ENCODE assay signal across 7 mouse cellular contexts in the genomic region with DNA sequence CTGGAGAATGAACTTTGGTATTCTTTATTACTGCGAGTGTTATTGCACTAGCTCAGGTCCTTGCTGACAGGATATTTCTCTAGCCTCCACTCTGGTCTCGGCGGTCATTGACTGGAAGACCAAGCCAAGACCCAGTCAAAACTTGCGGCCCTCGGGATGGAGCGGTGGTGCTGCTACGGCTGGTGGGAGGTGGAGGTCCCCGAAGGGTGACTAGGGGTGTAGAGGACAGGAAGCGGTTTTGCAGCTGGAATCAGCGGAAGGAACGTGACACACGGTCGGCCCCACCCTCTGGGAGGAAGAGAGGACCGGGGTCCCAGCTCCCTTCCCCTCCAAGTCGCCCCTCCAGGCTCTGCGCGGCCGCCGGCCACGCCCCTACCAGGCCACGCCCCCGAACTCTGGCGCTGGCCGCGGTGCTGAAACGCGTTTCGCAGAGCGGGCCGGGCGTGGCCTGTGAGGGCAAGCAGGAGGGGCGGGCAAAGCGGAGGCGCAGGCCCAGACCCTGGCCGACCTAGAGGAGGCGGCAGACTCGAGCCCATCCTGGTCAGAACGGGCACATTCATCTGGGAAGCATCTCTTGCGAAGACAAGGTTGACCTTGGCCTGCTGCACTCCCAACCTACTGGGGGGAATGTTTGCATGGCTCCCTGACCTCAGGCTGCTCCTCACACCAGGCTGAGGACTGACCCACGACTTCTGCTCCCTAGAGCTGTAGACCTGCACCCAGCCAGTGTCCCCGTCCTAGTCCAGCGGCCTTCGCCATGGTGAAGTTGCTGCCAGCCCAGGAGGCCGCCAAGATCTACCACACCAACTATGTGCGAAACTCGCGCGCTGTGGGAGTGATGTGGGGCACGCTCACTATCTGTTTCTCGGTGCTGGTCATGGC. TPM values are rescaled to one million over a fixed set of nuclear protein-coding genes. Genes with fewer than 3 reads are reported as not detected.
A peak's percentile ranks its signal among the peaks of the same experiment; 100 is the strongest.
DNase-seq lines count a peak whose midpoint lies in the region; ATAC-seq lines count a peak whose summit lies in the region.

A gene (plus strand): TSS at position 398 of the 882 bp plus-strand sequence.

- peak within 1 kb of the TSS; percentile 53; the same call in 1 of the 2 replicates for H3K9ac ChIP-seq in midbrain, embryonic 14.5 days (replicated peaks; ENCODE audit: low read length)

- no peaks in the 10 kb centered on the region for H3K36me3 ChIP-seq in midbrain, embryonic 14.5 days (ENCODE audit: control insufficient read depth, insufficient read depth, low read length)

- H3K9me3 ChIP-seq in midbrain, embryonic 14.5 days (ENCODE audit: control insufficient read depth, low read length) = no peaks in the 10 kb centered on the region

- H3K4me2 ChIP-seq in midbrain, embryonic 14.5 days (ENCODE audit: low read length) = peak within 1 kb of the TSS; percentile 67

- WGBS in midbrain, embryonic 14.5 days = 16% methylated on average over 49 of the region's 50 CpGs

- H3K4me1 ChIP-seq in midbrain, embryonic 14.5 days (ENCODE audit: control insufficient read depth, insufficient read depth, low read length) = peaks cover 9% of the 10 kb centered on the region

- ATAC-seq in midbrain, embryonic 14.5 days (ENCODE audit: low FRiP score, low TSS enrichment) = peak; percentile 62; the same call in 1 of the 2 replicates

- peak within 1 kb of the TSS; percentile 39 for H3K4me3 ChIP-seq in midbrain, embryonic 14.5 days (replicated peaks; ENCODE audit: low read depth, low read length)

- H3K27ac ChIP-seq in midbrain, embryonic 14.5 days (replicated peaks; ENCODE audit: low read depth, low read length) = no peak within 1 kb of the TSS

- H3K27me3 ChIP-seq in midbrain, embryonic 14.5 days (ENCODE audit: control insufficient read depth, insufficient read depth, low read length) = no peaks in the 10 kb centered on the region

- intact Hi-C loops in gastrocnemius, postnatal 14 days (cut with DNase I; ENCODE audit: low total_unique reads) = no loop called here

- peak; percentile 64 for DNase-seq in CD4-positive helper T cell, adult 2 months (ENCODE audit: low read depth, low spot score)
- DNase-seq in CD8-positive naive resting alpha-beta T cell, adult 2 months (ENCODE audit: low read depth in 2 of 2, low spot score in 2 of 2) = peak; percentile 26 to 41
- peak; percentile 7 for DNase-seq in cerebellum, adult 8-10 months
- DNase-seq in gastrocnemius, postnatal 14 days = peak; percentile 46
- DNase-seq in kidney, postnatal 14 days = peak; percentile 47
- peak; percentile 81 for DNase-seq in midbrain, embryonic 14.5 days
- DNase-seq in thymus, postnatal 0 days (ENCODE audit: low spot score) = peak; percentile 79

RNA-seq across cellular contexts. Expression of the gene that starts here (rescaled TPM):
- not detected for total RNA-seq in gastrocnemius, postnatal 14 days (2021)
- 7.1 and 11.0 TPM in 2 replicates for polyA plus RNA-seq in midbrain, embryonic 14.5 days (2014; fragmentation: Nextera tagmentation; extraction: Ambion mirVana)
- 0.27 TPM in 1 of 2 replicates, not detected in the other for polyA plus RNA-seq in thymus, postnatal 0 days (2015; fragmentation: Nextera tagmentation; extraction: Ambion mirVana)

Comparison
In these comparisons a context has a peak if more than half of its experiments do, and no peak if none do; other contexts are left out.
1. Peak in DNase-seq in gastrocnemius, postnatal 14 days; RNA of the gene not detected or under 1 TPM.
2. Peak in DNase-seq in thymus, postnatal 0 days; RNA of the gene not detected or under 1 TPM.
3. DNase-seq: peak in every context shown above with its lines; median percentile 81 in midbrain, embryonic 14.5 days; 79 in thymus, postnatal 0 days; 64 in CD4-positive helper T cell, adult 2 months; 47 in kidney, postnatal 14 days; 46 in gastrocnemius, postnatal 14 days; 34 in CD8-positive naive resting alpha-beta T cell, adult 2 months; 7 in cerebellum, adult 8-10 months.